Mouse (Mus musculus) ES-E14 (cell line): ENCODE data around the gene Galnt14. TPM values are rescaled to one million over a fixed set of nuclear protein-coding genes. Genes with fewer than 3 reads are reported as not detected.

Source experiments
- DNase-seq: peaks from one replicate; pipeline ENCODE4 v3.0.0-alpha.2; 2013; ENCODE audit warnings: low read depth, low spot score
- H3K27ac ChIP-seq: 2 replicates; pipeline ENCODE4 v1.5.1; 2012; ENCODE audit warnings: low read depth, mild to moderate bottlenecking, low read length, moderate library complexity, mixed read lengths; ENCODE audit not compliant: poor library complexity, insufficient read depth, severe bottlenecking
- H3K36me3 ChIP-seq: 2 replicates; pipeline ENCODE4 v1.6.1; 2012; ENCODE audit warnings: mild to moderate bottlenecking, low read length, moderate library complexity, mixed read lengths; ENCODE audit not compliant: control insufficient read depth, poor library complexity, insufficient read depth, severe bottlenecking
- H3K4me1 ChIP-seq, 2 experiments: fragments of 150-350 bp in 1 of 2; sonication (generic) in 1 of 2; 2 replicates each; pipeline ENCODE4 v1.6.1; 2012; ENCODE audit warnings: low read length in 2 of 2, mild to moderate bottlenecking in 1 of 2, mixed read lengths in 1 of 2; ENCODE audit not compliant: control insufficient read depth in 2 of 2, insufficient read depth in 2 of 2, poor library complexity in 1 of 2
- H3K4me3 ChIP-seq, 2 experiments: fragments of 150-350 bp in 1 of 2; sonication (generic) in 1 of 2; 2 replicates each; pipeline ENCODE4 v1.5.1; 2012; ENCODE audit warnings: low read length in 2 of 2, low read depth in 1 of 2, mild to moderate bottlenecking in 1 of 2, mixed read lengths in 1 of 2; ENCODE audit not compliant: insufficient read depth in 1 of 2, poor library complexity in 1 of 2, severe bottlenecking in 1 of 2
- H3K9ac ChIP-seq: 2 replicates; pipeline ENCODE4 v1.6.1; 2012; ENCODE audit warnings: low read depth, mild to moderate bottlenecking, low read length, mixed read lengths; ENCODE audit not compliant: poor library complexity, insufficient read depth, severe bottlenecking
- H3K9me3 ChIP-seq: fragments of 150-350 bp; sonication (generic); 2 replicates; pipeline ENCODE4 v1.6.1; 2012; ENCODE audit warnings: low read depth, mild to moderate bottlenecking, low read length; ENCODE audit not compliant: control insufficient read depth, insufficient read depth
- CHD2 ChIP-seq: IDR thresholded peaks from 2 replicates; pipeline ENCODE4 v1.6.1; 2014; ENCODE audit warnings: mild to moderate bottlenecking, low read depth, low read length, inconsistent platforms
- HCFC1 ChIP-seq: IDR thresholded peaks from 2 replicates; pipeline ENCODE4 v1.6.1; 2012; ENCODE audit warnings: low read length, inconsistent platforms, borderline replicate concordance; ENCODE audit not compliant: insufficient read depth
- MAFK ChIP-seq: IDR thresholded peaks from 2 replicates; pipeline ENCODE4 v1.6.1; 2014; ENCODE audit warnings: mild to moderate bottlenecking, low read depth, low read length, inconsistent platforms; ENCODE audit not compliant: insufficient read depth
- ZC3H11A ChIP-seq: IDR thresholded peaks from 2 replicates; pipeline ENCODE4 v1.6.1; 2012; ENCODE audit warnings: low read depth, mild to moderate bottlenecking, inconsistent platforms, low read length, borderline replicate concordance
- ZNF384 ChIP-seq: IDR thresholded peaks from 2 replicates; pipeline ENCODE4 v1.6.1; 2012; ENCODE audit warnings: low read depth, low read length, inconsistent platforms
- in situ Hi-C, 2 experiments: fragments of 600-800 bp; cut with MboI; formaldehyde crosslinking; loops; one replicate each; pipeline ENCODE4 v1.15.1; 2025; ENCODE audit warnings: low sequenced_read_pairs in 2 of 2, inconsistent platforms in 1 of 2; ENCODE audit not compliant: unreplicated experiment in 2 of 2
- total RNA-seq: library from RNA; depleted of rRNA; stranded (reverse); fragments of 300-350 nt; gene quantifications from 2 replicates; pipeline ENCODE4 v1.2.3, GENCODE M21; 2012

Gene Galnt14
- total RNA-seq, 1 experiment, result 4.6 TPM

DNA sequence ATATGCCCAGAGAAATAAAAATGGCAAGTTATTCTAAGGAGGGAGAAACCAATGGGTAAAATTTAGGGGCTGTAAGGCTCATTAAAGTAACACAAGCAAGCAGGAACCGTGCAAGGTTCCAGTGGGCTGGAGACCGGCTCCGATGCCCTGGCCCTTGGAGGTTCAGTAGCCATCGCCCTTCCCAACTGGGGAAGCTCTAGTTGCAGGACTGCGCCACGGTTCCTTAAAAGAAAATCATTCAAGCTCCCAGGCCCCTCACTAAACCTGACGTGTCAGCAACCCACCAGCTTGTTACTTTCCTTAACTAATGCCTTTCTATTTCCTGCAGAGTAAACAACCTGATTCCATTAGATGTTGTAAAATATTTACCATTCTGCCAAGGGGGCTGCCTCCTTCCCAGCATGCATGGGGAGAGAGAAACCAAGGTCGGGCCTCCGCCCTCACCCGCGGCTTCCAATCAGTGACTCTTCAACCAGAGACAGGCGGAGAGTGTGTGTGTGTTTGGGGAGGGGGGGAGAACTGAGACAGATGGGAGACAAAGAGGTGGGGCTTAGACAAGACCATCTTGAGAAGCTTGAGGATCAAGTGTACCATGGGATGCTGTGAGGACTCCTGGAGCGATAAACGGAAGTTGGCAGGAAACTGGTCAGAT is 81.9 kb downstream of the Galnt14 start:
- no peak overlapping the region for H3K4me3 ChIP-seq
- H3K9me3 ChIP-seq, result no peaks in the 10 kb centered on the region
- H3K27ac ChIP-seq, result no peak overlapping the region
- no peaks in the 10 kb centered on the region for H3K36me3 ChIP-seq
- no peak for TF ChIP-seq CHD2
- no peak for TF ChIP-seq ZC3H11A
- no peak for TF ChIP-seq MAFK
- no peak for TF ChIP-seq HCFC1
- no peak for TF ChIP-seq ZNF384
- in situ Hi-C loops, result no loop called here
- no peak for DNase-seq
- H3K4me1 ChIP-seq, result no peaks in the 10 kb centered on the region
- H3K9ac ChIP-seq, result no peak overlapping the region

DNA sequence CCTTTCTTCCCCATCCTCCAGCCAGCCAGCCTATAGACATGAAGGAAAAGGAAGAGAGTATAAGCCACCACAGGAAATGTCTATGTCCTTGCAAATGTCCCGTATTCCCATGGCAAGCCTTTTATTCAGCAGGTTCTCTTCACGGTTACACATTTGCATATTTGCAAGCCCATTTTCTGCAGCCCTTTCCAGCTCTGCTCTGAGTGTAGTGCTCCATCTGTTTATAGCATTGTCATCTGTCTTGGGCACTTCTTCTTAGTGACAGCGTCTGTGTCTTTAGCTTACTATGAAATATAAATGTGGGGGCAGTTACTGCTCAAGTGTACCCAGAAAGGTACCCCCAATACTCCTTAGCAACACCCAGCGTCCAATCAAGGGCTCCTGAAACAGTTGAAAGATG is 83.3 kb downstream of the Galnt14 start:
- no peak for DNase-seq
- H3K27ac ChIP-seq, result no peak overlapping the region
- in situ Hi-C loops, result no loop called here
- H3K4me3 ChIP-seq, result no peak overlapping the region
- no peaks in the 10 kb centered on the region for H3K36me3 ChIP-seq
- H3K9ac ChIP-seq, result no peak overlapping the region
- no peak for TF ChIP-seq MAFK
- TF ChIP-seq CHD2, result no peak
- no peak for TF ChIP-seq ZC3H11A
- no peak for TF ChIP-seq HCFC1
- TF ChIP-seq ZNF384, result no peak
- H3K4me1 ChIP-seq, result no peaks in the 10 kb centered on the region
- no peaks in the 10 kb centered on the region for H3K9me3 ChIP-seq

DNA sequence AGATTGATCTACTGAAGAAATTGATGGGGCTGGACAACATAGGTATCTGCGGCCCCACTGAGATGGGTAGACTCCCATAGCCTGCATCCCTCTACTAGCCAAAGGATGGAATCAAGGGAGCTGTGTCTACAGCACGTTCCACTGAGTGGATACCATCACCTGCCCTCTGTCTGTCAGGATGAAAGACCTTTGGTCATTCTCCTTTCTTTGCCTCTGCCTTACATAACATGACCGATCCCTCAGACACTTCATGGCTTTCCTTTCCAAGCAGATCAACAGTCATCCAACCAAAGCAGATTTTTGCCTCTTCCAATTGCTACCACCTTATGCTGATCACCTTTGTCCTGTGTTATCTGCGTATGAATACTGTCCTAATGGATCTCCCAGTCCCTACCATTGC is 90.2 kb downstream of the Galnt14 start:
- in situ Hi-C loops, result no loop called here

DNA sequence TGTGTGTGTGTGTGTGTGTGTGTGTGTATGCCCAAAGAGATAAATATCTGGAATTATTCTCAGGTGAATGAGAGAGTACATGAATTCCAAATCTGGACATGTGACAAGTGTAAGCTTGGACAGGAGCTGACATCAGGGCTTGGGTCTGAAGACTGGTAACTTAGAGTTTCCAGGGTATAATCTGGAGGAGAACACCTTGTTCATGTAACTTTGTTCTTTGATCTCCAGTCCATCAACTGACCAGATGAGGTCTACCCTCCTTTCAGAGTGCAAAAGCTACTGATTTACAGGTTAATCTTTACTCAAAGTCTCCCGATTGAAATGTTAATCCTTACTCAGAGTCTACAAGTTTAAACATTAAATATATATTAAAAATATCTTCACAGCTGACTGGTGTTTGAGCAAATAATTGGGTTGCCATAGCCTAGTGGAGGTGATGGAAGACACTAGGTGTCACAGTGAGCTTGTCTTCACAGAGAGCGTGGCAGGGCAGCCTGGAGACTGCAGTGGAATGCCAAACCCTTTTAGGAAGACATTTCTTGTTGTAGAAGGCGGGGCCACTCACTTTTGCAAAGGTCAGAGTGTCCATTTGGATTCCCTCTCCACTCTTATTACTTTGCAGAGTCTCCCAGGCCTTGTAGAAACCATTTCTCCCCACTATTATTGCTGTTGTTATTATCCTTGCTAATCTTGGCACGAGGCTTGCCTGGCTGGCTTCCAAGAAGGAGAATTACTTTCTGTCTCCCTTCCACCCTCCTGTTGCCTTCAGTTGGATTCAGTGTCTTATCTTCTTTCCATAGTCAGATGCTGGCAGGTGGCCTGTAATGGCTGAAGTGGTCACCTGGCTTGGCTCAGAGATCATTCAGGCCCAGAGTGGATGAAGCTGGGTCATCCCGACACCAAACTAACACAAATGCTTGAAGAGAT is 107.4 kb downstream of the Galnt14 start:
- in situ Hi-C loops, result no loop called here
- no peak for TF ChIP-seq MAFK
- TF ChIP-seq HCFC1, result no peak
- no peak for TF ChIP-seq CHD2
- TF ChIP-seq ZNF384, result no peak
- no peak for TF ChIP-seq ZC3H11A
- DNase-seq, result no peak
- Histone ChIP-seq H3K36me3 (no peaks in the 10 kb centered on the region), H3K4me1 (no peaks in the 10 kb centered on the region), H3K4me3 (no peak overlapping the region), H3K9me3 (no peaks in the 10 kb centered on the region), H3K27ac (no peak overlapping the region), H3K9ac (no peak overlapping the region)

More for the DNA sequence above, 90.2 kb downstream of the Galnt14 start:
- Histone ChIP-seq H3K4me1 (no peaks in the 10 kb centered on the region), H3K9ac (no peak overlapping the region), H3K27ac (no peak overlapping the region), H3K36me3 (no peaks in the 10 kb centered on the region), H3K9me3 (no peaks in the 10 kb centered on the region), H3K4me3 (no peak overlapping the region)
- no peak for DNase-seq
- no peak for TF ChIP-seq HCFC1
- TF ChIP-seq CHD2, result no peak
- no peak for TF ChIP-seq ZNF384
- TF ChIP-seq MAFK, result no peak
- TF ChIP-seq ZC3H11A, result no peak
